Mouse (Mus musculus) myocyte (in vitro differentiated cells): ENCODE measurements at regions not wholly inside any gene's neighbourhood (a gene's known extent, or its start where the extent isn't known, plus 50 kb on each side); places are given as distances from the start of the nearest gene placed in this dataset.

Source experiments
- H3K27me3 ChIP-seq: one replicate; pipeline ENCODE4 v1.6.1; 2011; ENCODE audit not compliant: control insufficient read depth, insufficient read depth, insufficient read length
- H3K36me3 ChIP-seq: one replicate; pipeline ENCODE4 v1.6.1; 2011; ENCODE audit not compliant: control insufficient read depth, insufficient read depth
- H3K4me2 ChIP-seq: one replicate; pipeline ENCODE4 v1.6.1; 2011; ENCODE audit warnings: low read depth, control low read depth
- H3K4me3 ChIP-seq: one replicate; pipeline ENCODE4 v1.5.1; 2011; ENCODE audit warnings: mild to moderate bottlenecking, control low read depth, moderate library complexity
- H3K79me2 ChIP-seq: one replicate; pipeline ENCODE4 v1.6.1; 2011; ENCODE audit not compliant: control insufficient read depth, insufficient read depth
- H3ac ChIP-seq: one replicate; pipeline ENCODE4 v1.6.1; 2011; ENCODE audit not compliant: control insufficient read depth, insufficient read length
- CEBPB ChIP-seq: IDR thresholded peaks from 2 replicates; pipeline ENCODE4 v1.6.1; 2011; ENCODE audit warnings: mild to moderate bottlenecking, moderate library complexity; ENCODE audit not compliant: poor library complexity, insufficient read depth, severe bottlenecking
- E2F4 ChIP-seq: IDR thresholded peaks from one replicate; pipeline ENCODE4 v1.6.1; 2011; ENCODE audit warnings: mild to moderate bottlenecking, control low read depth, moderate library complexity; ENCODE audit not compliant: insufficient read depth
- MAX ChIP-seq: IDR thresholded peaks from one replicate; pipeline ENCODE4 v1.6.1; 2011; ENCODE audit warnings: low read depth, mild to moderate bottlenecking, control low read depth
- MYOD1 ChIP-seq, 3 experiments: IDR thresholded peaks; one replicate each; pipeline ENCODE4 v1.6.1; 2011; ENCODE audit warnings: control low read depth in 2 of 3, low read depth in 2 of 3, mild to moderate bottlenecking in 2 of 3, moderate library complexity in 1 of 3; ENCODE audit not compliant: insufficient read length in 2 of 3, control insufficient read depth in 1 of 3
- MYOG ChIP-seq, 3 experiments: IDR thresholded peaks; one replicate each; pipeline ENCODE4 v1.6.1; 2011; ENCODE audit warnings: control low read depth in 2 of 3, low read depth in 2 of 3, mild to moderate bottlenecking in 2 of 3; ENCODE audit not compliant: insufficient read length in 2 of 3, control insufficient read depth in 1 of 3, insufficient read depth in 1 of 3
- POLR2A ChIP-seq: IDR thresholded peaks from one replicate; pipeline ENCODE4 v1.6.1; 2011; ENCODE audit warnings: low read depth, mild to moderate bottlenecking, control low read depth, moderate library complexity; ENCODE audit not compliant: insufficient read length
- POLR2AphosphoS2 ChIP-seq: IDR thresholded peaks from one replicate; pipeline ENCODE4 v1.6.1; 2011; ENCODE audit warnings: low read depth, control low read depth; ENCODE audit not compliant: insufficient read length
- REST ChIP-seq: IDR thresholded peaks from one replicate; pipeline ENCODE4 v1.6.1; 2011; ENCODE audit warnings: mild to moderate bottlenecking, control low read depth, moderate library complexity; ENCODE audit not compliant: insufficient read depth, insufficient read length
- SRF ChIP-seq: IDR thresholded peaks from one replicate; pipeline ENCODE4 v1.6.1; 2011; ENCODE audit warnings: low read depth; ENCODE audit not compliant: control insufficient read depth, insufficient read length
- TCF12 ChIP-seq: IDR thresholded peaks from one replicate; pipeline ENCODE4 v1.6.1; 2011; ENCODE audit warnings: mild to moderate bottlenecking, control low read depth; ENCODE audit not compliant: poor library complexity, insufficient read depth, severe bottlenecking
- TCF3 ChIP-seq: IDR thresholded peaks from one replicate; pipeline ENCODE4 v1.6.1; 2011; ENCODE audit warnings: low read depth, control low read depth; ENCODE audit not compliant: insufficient read length
- USF1 ChIP-seq: IDR thresholded peaks from one replicate; pipeline ENCODE4 v1.6.1; 2011; ENCODE audit warnings: low read depth, mild to moderate bottlenecking, control low read depth, moderate library complexity

DNA sequence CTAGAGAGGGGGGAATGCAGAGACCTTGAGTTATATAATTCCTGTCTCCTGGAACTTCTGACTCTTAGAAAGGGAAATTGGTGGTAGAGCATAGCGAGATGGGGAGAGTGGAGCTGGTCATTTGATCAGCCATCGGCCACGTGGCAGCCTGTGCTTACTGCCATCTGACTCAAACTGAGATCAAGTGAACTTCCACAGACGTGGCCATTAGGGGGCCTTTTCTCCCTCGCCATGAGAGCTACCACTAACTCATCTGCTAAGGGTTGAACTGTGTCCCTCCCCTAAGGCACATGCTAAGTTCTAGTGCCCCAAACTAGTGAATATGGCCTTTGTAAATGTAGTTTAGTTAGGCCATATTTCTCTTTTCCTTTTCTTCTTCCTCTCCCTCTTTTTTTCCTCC is 120.6 kb downstream of the 2410131K14Rik start:
- TF ChIP-seq SRF (no peak), E2F4 (no peak), REST (no peak), TCF12 (no peak), TCF3 (no peak), USF1 (no peak), MYOG (IDR thresholded peaks at IDR 0.05; ENCODE audit: control insufficient read depth in 1 of 3, insufficient read depth in 1 of 3, insufficient read length in 2 of 3, low read depth in 2 of 3) (no peak), MYOD1 (IDR thresholded peaks at IDR 0.05; ENCODE audit: control insufficient read depth in 1 of 3, insufficient read length in 2 of 3, low read depth in 2 of 3) (no peak), POLR2A (no peak), CEBPB (no peak), MAX (no peak), POLR2AphosphoS2 (no peak)
- no peak overlapping the region for H3K4me3 ChIP-seq
- no peak overlapping the region for H3K4me2 ChIP-seq
- H3K36me3 ChIP-seq: no peaks in the 10 kb centered on the region
- no peaks in the 10 kb centered on the region for H3K79me2 ChIP-seq
- H3ac ChIP-seq: no peak overlapping the region
- H3K27me3 ChIP-seq: no peaks in the 10 kb centered on the region

DNA sequence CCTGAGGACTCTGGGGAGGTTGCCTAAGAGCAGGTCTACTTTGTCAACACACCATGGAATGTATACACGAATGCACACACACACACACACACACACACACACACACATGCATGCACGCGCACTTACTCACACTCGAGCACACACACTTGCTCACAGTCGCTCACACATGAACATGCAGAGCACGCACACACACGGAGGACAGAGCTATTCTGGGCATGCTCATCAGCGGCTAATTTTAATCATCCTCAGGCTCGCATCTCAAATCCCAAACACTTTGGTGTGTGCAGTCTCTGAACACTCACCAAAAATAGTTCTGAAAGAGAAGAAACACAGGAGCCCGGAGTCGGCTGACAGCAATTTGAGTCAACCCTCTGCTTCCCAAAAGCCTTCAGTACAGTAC is 122.0 kb downstream of the 2410131K14Rik start:
- no peaks in the 10 kb centered on the region for H3K36me3 ChIP-seq
- H3K27me3 ChIP-seq: no peaks in the 10 kb centered on the region
- H3K4me3 ChIP-seq: no peak overlapping the region
- no peak overlapping the region for H3K4me2 ChIP-seq
- H3ac ChIP-seq: no peak overlapping the region
- no peak for TF ChIP-seq SRF
- no peak for TF ChIP-seq MAX
- no peak for TF ChIP-seq POLR2AphosphoS2
- TF ChIP-seq USF1: no peak
- TF ChIP-seq CEBPB: no peak
- TF ChIP-seq POLR2A: no peak
- TF ChIP-seq REST: no peak
- TF ChIP-seq MYOD1 (IDR thresholded peaks at IDR 0.05; ENCODE audit: control insufficient read depth in 1 of 3, insufficient read length in 2 of 3, low read depth in 2 of 3): no peak
- no peak for TF ChIP-seq E2F4
- TF ChIP-seq TCF3: no peak
- no peak for TF ChIP-seq MYOG (IDR thresholded peaks at IDR 0.05; ENCODE audit: control insufficient read depth in 1 of 3, insufficient read depth in 1 of 3, insufficient read length in 2 of 3, low read depth in 2 of 3)
- no peak for TF ChIP-seq TCF12
- no peaks in the 10 kb centered on the region for H3K79me2 ChIP-seq

DNA sequence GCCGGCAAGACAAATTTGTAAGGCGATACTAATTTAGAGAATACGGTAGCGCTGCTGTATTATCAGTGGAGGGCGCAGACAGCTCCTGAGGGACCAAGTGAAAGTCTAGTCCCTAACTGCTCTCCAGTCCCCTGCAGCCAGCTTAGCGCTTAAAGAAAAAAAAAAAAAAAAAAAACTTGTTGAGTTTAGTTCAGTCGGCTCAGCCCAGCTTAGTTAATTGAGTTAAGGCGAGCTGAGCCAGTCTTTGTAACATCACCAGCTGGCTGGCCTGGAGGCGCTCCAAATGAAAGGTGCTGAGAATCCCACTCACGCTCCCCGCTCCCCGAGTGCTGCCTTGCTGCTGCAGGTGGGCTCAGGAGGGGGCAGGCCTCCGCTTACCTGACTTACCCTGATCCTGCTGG is 128.6 kb downstream of the 2410131K14Rik start:
- no peaks in the 10 kb centered on the region for H3K79me2 ChIP-seq
- no peak overlapping the region for H3K4me3 ChIP-seq
- TF ChIP-seq REST (no peak), TCF3 (no peak), MYOG (IDR thresholded peaks at IDR 0.05; ENCODE audit: control insufficient read depth in 1 of 3, insufficient read depth in 1 of 3, insufficient read length in 2 of 3, low read depth in 2 of 3) (no peak), E2F4 (no peak), USF1 (no peak), POLR2A (no peak), CEBPB (no peak), MAX (no peak), SRF (no peak)
- no peaks in the 10 kb centered on the region for H3K27me3 ChIP-seq
- no peaks in the 10 kb centered on the region for H3K36me3 ChIP-seq
- H3K4me2 ChIP-seq: no peak overlapping the region
- no peak overlapping the region for H3ac ChIP-seq

DNA sequence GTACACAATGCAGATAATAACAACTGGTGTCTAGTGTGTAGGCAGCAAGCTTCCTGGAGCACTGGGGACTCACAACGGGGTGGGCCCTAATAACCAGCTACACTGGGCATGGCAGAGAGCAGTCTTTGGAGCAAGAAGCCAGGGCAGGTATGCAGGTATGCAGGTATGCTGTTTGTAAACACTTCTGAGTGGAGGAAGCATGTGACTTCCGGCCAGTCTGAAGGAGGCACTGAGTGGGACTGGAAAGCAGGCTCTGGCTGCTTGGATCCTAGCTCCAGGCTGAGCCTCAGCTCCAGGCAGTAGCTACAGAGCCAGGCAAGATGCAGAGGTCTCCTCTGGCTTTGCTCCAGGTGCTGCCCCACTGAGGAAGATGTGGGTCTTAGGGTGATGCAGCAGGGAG is 129.9 kb downstream of the 2410131K14Rik start:
- no peaks in the 10 kb centered on the region for H3K36me3 ChIP-seq
- no peaks in the 10 kb centered on the region for H3K79me2 ChIP-seq
- H3K27me3 ChIP-seq: no peaks in the 10 kb centered on the region
- TF ChIP-seq USF1 (no peak), E2F4 (no peak)
- H3K4me2 ChIP-seq: no peak overlapping the region
- H3ac ChIP-seq: no peak overlapping the region
- no peak overlapping the region for H3K4me3 ChIP-seq

DNA sequence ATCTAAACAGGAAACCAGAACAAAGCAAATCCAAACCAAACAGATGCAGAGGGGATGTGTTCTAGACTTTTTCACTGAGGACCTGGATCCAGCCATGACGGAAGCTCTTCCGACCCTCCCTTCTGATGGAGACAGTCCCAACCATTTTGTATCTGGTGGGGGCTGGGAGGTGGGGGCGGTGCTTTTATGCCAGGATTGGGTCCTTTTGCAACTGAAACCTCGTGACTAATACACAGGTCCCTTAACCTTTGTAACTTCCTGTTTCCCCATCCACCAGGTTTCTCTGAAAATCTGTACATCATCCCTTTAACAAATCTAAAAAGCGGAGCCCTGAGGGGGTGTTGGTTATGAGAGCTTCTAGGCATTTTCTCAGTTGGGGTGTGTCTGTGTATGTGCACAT is 130.9 kb downstream of the 2410131K14Rik start:
- Histone ChIP-seq H3K4me3 (no peak overlapping the region), H3K4me2 (no peak overlapping the region), H3ac (no peak overlapping the region), H3K36me3 (no peaks in the 10 kb centered on the region), H3K79me2 (no peaks in the 10 kb centered on the region), H3K27me3 (no peaks in the 10 kb centered on the region)
- TF ChIP-seq MYOD1 (IDR thresholded peaks at IDR 0.05; ENCODE audit: control insufficient read depth in 1 of 3, insufficient read length in 2 of 3, low read depth in 2 of 3): no peak
- no peak for TF ChIP-seq TCF12
- TF ChIP-seq E2F4: no peak
- TF ChIP-seq TCF3: no peak
- TF ChIP-seq MAX: no peak
- TF ChIP-seq POLR2A: no peak
- no peak for TF ChIP-seq SRF
- TF ChIP-seq MYOG (IDR thresholded peaks at IDR 0.05; ENCODE audit: control insufficient read depth in 1 of 3, insufficient read depth in 1 of 3, insufficient read length in 2 of 3, low read depth in 2 of 3): no peak
- TF ChIP-seq POLR2AphosphoS2: no peak
- no peak for TF ChIP-seq CEBPB
- TF ChIP-seq USF1: no peak
- no peak for TF ChIP-seq REST
